Mouse (Mus musculus): ENCODE data around the gene Olfr412. TPM values are rescaled to one million over a fixed set of nuclear protein-coding genes. Genes with fewer than 3 reads are reported as not detected.

Gene Olfr412
- polyA plus RNA-seq, 1 experiment from 2014 or later, result not detected

Other genes starting within 250 kb of the Olfr412 start
- not detected in 2 replicates for gene Olfr401, start 248.4 kb upstream of the Olfr412 start, polyA plus RNA-seq (2016; fragmentation: Nextera tagmentation; extraction: Ambion mirVana)
- not detected in 2 replicates for gene Olfr402, start 208.5 kb upstream of the Olfr412 start, polyA plus RNA-seq (2016; fragmentation: Nextera tagmentation; extraction: Ambion mirVana)
- gene Olfr403, start 175.8 kb upstream of the Olfr412 start, polyA plus RNA-seq (2016; fragmentation: Nextera tagmentation; extraction: Ambion mirVana), result not detected in 2 replicates
- gene Olfr43, start 150.7 kb upstream of the Olfr412 start, polyA plus RNA-seq (2016; fragmentation: Nextera tagmentation; extraction: Ambion mirVana), result not detected in 2 replicates
- gene Olfr406, start 102.3 kb upstream of the Olfr412 start, polyA plus RNA-seq (2016; fragmentation: Nextera tagmentation; extraction: Ambion mirVana), result not detected in 2 replicates
- not detected in 2 replicates for gene Olfr59, start 78.3 kb upstream of the Olfr412 start, polyA plus RNA-seq (2016; fragmentation: Nextera tagmentation; extraction: Ambion mirVana)
- gene Olfr410, start 24.0 kb upstream of the Olfr412 start, polyA plus RNA-seq (2016; fragmentation: Nextera tagmentation; extraction: Ambion mirVana), result not detected in 2 replicates
- gene Olfr411, start 9.4 kb upstream of the Olfr412 start, polyA plus RNA-seq (2016; fragmentation: Nextera tagmentation; extraction: Ambion mirVana), result not detected in 2 replicates
- 0.34 and 0.55 TPM in 2 replicates for gene Rap1gap2, start 248.8 kb downstream of the Olfr412 start, polyA plus RNA-seq (2016; fragmentation: Nextera tagmentation; extraction: Ambion mirVana)